8 mouse cellular contexts compared by ENCODE assay signal in the genomic region with DNA sequence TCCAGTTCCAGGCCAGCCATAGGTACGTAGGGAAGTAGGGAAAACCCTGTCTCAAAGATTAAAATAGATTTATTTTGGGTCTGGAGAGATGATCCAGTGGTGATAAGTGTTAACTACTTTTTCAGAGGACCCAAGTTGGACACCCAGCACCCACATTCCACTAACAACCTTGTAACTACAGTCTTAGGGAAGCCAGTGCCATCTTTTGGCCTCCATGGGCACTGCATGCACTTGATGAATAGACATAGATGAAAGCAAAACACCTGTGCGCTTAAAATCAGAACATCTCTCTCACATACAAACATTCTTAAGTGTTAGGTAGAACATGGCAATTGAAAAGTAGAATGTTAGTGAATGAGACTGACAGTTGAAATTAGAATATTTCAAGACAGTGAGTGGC. TPM values are rescaled to one million over a fixed set of nuclear protein-coding genes. Genes with fewer than 3 reads are reported as not detected.
DNase-seq lines count a peak whose midpoint lies in the region; ATAC-seq and TF ChIP-seq lines count a peak whose summit lies in the region.

No protein-coding gene starts in this region.

- TF ChIP-seq POLR2A in liver, adult 2 months (IDR thresholded peaks at IDR 0.05; ENCODE audit: extremely low read depth, insufficient read depth, low read length), result no peak

- peak; percentile 10 for DNase-seq in liver, adult 2 months (ENCODE audit: extremely low read depth, low read depth, low spot score)
- DNase-seq in liver, result no peak
- DNase-seq in T-cell, adult 2 months (ENCODE audit: low spot score), result peak; percentile 10
- no peak for DNase-seq in hindbrain, embryonic 10.5 days (ENCODE audit: low spot score)
- DNase-seq in liver, embryonic 14.5 days (ENCODE audit: low read depth in 3 of 3, low spot score in 3 of 3), result peak in 2 of 3 experiments; percentile 12 to 24
- no peak for DNase-seq in frontal cortex, postnatal 36 days (ENCODE audit: low spot score in 2 of 2)
- no peak for DNase-seq in adrenal gland, postnatal 4 days (ENCODE audit: low spot score in 2 of 2)
- no peak for DNase-seq in cerebellum, adult 11 months

- H3K4me1 ChIP-seq in liver, adult 2 months (ENCODE audit: control insufficient read depth, insufficient read depth, low read length), result peaks cover 14% of the 10 kb centered on the region
- H3K4me1 ChIP-seq in hindbrain, embryonic 10.5 days (replicated peaks), result peaks cover 24% of the 10 kb centered on the region
- H3K4me1 ChIP-seq in liver, embryonic 14.5 days (replicated peaks; ENCODE audit: control insufficient read depth in 2 of 2, insufficient read depth in 2 of 2, low read length in 1 of 2), result peaks cover 13% of the 10 kb centered on the region in 2 experiments

- H3K27ac ChIP-seq in liver, adult 2 months (replicated peaks; ENCODE audit: insufficient read depth, low read depth, low read length), result no peak overlapping the region
- no peak overlapping the region for H3K27ac ChIP-seq in hindbrain, embryonic 10.5 days
- no peak overlapping the region for H3K27ac ChIP-seq in liver, embryonic 14.5 days

- no peak overlapping the region for H3K9ac ChIP-seq in liver, adult 2 months (ENCODE audit: low read depth, low read length)
- no peak overlapping the region for H3K9ac ChIP-seq in liver, embryonic 14.5 days (replicated peaks)

- TF ChIP-seq CTCF in liver, adult 2 months (IDR thresholded peaks at IDR 0.05; ENCODE audit: low read depth, low read length), result 0 out of 2 replicates have a peak, but pooled peaks have one; percentile 8
- TF ChIP-seq CTCF in liver, embryonic 14.5 days (IDR thresholded peaks at IDR 0.05; ENCODE audit: low read depth), result peak; percentile 48

- H3K27me3 ChIP-seq in liver, adult 2 months (ENCODE audit: control insufficient read depth, insufficient read depth, low read length), result no peaks in the 10 kb centered on the region
- no peaks in the 10 kb centered on the region for H3K27me3 ChIP-seq in hindbrain, embryonic 10.5 days (ENCODE audit: insufficient read depth, poor library complexity, severe bottlenecking)
- H3K27me3 ChIP-seq in liver, embryonic 14.5 days (ENCODE audit: control insufficient read depth, insufficient read depth, low read length), result no peaks in the 10 kb centered on the region

- no peak overlapping the region for H3K4me3 ChIP-seq in liver, adult 2 months (ENCODE audit: insufficient read depth, low read depth, low read length)
- H3K4me3 ChIP-seq in hindbrain, embryonic 10.5 days, result peak overlapping the region; percentile 94
- peak overlapping the region in 1 of 2 experiments; percentile 83; a peak in 2 of 4 replicates for H3K4me3 ChIP-seq in liver, embryonic 14.5 days (ENCODE audit: insufficient read depth in 1 of 2, low read depth in 2 of 2, low read length in 2 of 2)

- H3K4me2 ChIP-seq in liver, embryonic 14.5 days (ENCODE audit: low read depth), result peak overlapping the region; percentile 96

- peaks cover 36% of the 10 kb centered on the region for H3K36me3 ChIP-seq in liver, adult 2 months (ENCODE audit: control insufficient read depth, insufficient read depth, low read length)
- H3K36me3 ChIP-seq in hindbrain, embryonic 10.5 days, result peaks cover 66% of the 10 kb centered on the region
- H3K36me3 ChIP-seq in liver, embryonic 14.5 days (replicated peaks; ENCODE audit: control insufficient read depth, insufficient read depth, low read depth), result peaks cover 42% of the 10 kb centered on the region

- no peak for TF ChIP-seq EP300 in liver, embryonic 14.5 days (IDR thresholded peaks at IDR 0.05; ENCODE audit: low read depth)

- ATAC-seq in liver, embryonic 14.5 days (ENCODE audit: insufficient read depth), result no peak

- H3K79me2 ChIP-seq in liver, adult 2 months (ENCODE audit: control insufficient read depth, insufficient read depth, low read length), result peaks cover 20% of the 10 kb centered on the region; the same call in 1 of the 2 replicates

- H3K9me3 ChIP-seq in hindbrain, embryonic 10.5 days, result no peaks in the 10 kb centered on the region
- no peaks in the 10 kb centered on the region for H3K9me3 ChIP-seq in liver, embryonic 14.5 days (ENCODE audit: control insufficient read depth, low read length)

- 99% methylated on average over 2 of the region's 2 CpGs for WGBS in liver, adult 2 months
- WGBS in hindbrain, embryonic 10.5 days, result 93% methylated on average over 2 of the region's 2 CpGs
- WGBS in liver, embryonic 14.5 days (ENCODE audit: insufficient replicate concordance), result 88% methylated on average over 2 of the region's 2 CpGs

RNA-seq across cellular contexts. Expression of a gene that starts 0.8 kb away (rescaled TPM):
- 445 and 641 TPM in 2 replicates for total RNA-seq in liver, adult 2 months (2014; rRNA removed)
- polyA plus RNA-seq in liver, adult 2 months (2012; rRNA removed), result 237 and 247 TPM in 2 replicates
- polyA plus RNA-seq in hindbrain, embryonic 10.5 days (2016; fragmentation: Nextera tagmentation; extraction: Ambion mirVana), result 464 and 481 TPM in 2 replicates
- 93.2 and 171 TPM in 2 replicates for polyA plus RNA-seq in liver, embryonic 14.5 days (2012; rRNA removed)
- 362 and 364 TPM in 2 replicates for polyA plus RNA-seq in liver, embryonic 14.5 days (2014; fragmentation: Nextera tagmentation; extraction: Ambion mirVana)
- 100 to 1,000 TPM; 328 to 331 TPM for total RNA-seq in adrenal gland, postnatal 4 days (2021)

RNA-seq across cellular contexts. Expression of a gene that starts 1.5 kb away (rescaled TPM):
- total RNA-seq in liver, adult 2 months (2014; rRNA removed), result 7.7 and 10.6 TPM in 2 replicates
- polyA plus RNA-seq in liver, adult 2 months (2012; rRNA removed), result 24.1 and 30.1 TPM in 2 replicates
- polyA plus RNA-seq in hindbrain, embryonic 10.5 days (2016; fragmentation: Nextera tagmentation; extraction: Ambion mirVana), result 133 and 172 TPM in 2 replicates
- 16.8 and 21.3 TPM in 2 replicates for polyA plus RNA-seq in liver, embryonic 14.5 days (2012; rRNA removed)
- 32.4 and 40.2 TPM in 2 replicates for polyA plus RNA-seq in liver, embryonic 14.5 days (2014; fragmentation: Nextera tagmentation; extraction: Ambion mirVana)
- total RNA-seq in adrenal gland, postnatal 4 days (2021), result 10 to 100 TPM; 74.0 to 76.3 TPM

RNA-seq across cellular contexts. Expression of a gene that starts 12.8 kb away (rescaled TPM):
- 0.37 and 0.67 TPM in 2 replicates for total RNA-seq in liver, adult 2 months (2014; rRNA removed)
- 0.21 and 0.34 TPM in 2 replicates for polyA plus RNA-seq in liver, adult 2 months (2012; rRNA removed)
- polyA plus RNA-seq in hindbrain, embryonic 10.5 days (2016; fragmentation: Nextera tagmentation; extraction: Ambion mirVana), result 1.8 and 2.4 TPM in 2 replicates
- 1.0 and 1.2 TPM in 2 replicates for polyA plus RNA-seq in liver, embryonic 14.5 days (2012; rRNA removed)
- 0.24 and 0.42 TPM in 2 replicates for polyA plus RNA-seq in liver, embryonic 14.5 days (2014; fragmentation: Nextera tagmentation; extraction: Ambion mirVana)
- total RNA-seq in adrenal gland, postnatal 4 days (2021), result 1 to 10 TPM; 1.7 to 2.0 TPM

RNA-seq across cellular contexts. Expression of a gene that starts 28.2 kb away (rescaled TPM):
- 0.40 and 0.55 TPM in 2 replicates for total RNA-seq in liver, adult 2 months (2014; rRNA removed)
- 0.39 and 0.54 TPM in 2 replicates for polyA plus RNA-seq in liver, adult 2 months (2012; rRNA removed)
- polyA plus RNA-seq in hindbrain, embryonic 10.5 days (2016; fragmentation: Nextera tagmentation; extraction: Ambion mirVana), result 0.65 and 0.80 TPM in 2 replicates
- polyA plus RNA-seq in liver, embryonic 14.5 days (2012; rRNA removed), result 3.0 and 4.1 TPM in 2 replicates
- polyA plus RNA-seq in liver, embryonic 14.5 days (2014; fragmentation: Nextera tagmentation; extraction: Ambion mirVana), result 3.0 and 3.1 TPM in 2 replicates
- 1 to 10 TPM in 1 of 2 experiments, under 1 TPM in 1; 0.78 to 1.0 TPM for total RNA-seq in adrenal gland, postnatal 4 days (2021)

RNA-seq across cellular contexts. Expression of a gene that starts 53.7 kb away (rescaled TPM):
- not detected in 2 replicates for total RNA-seq in liver, adult 2 months (2014; rRNA removed)
- polyA plus RNA-seq in liver, adult 2 months (2012; rRNA removed), result not detected in 2 replicates
- 1.9 and 8.9 TPM in 2 replicates for polyA plus RNA-seq in hindbrain, embryonic 10.5 days (2016; fragmentation: Nextera tagmentation; extraction: Ambion mirVana)
- polyA plus RNA-seq in liver, embryonic 14.5 days (2012; rRNA removed), result not detected in 2 replicates
- not detected in 2 replicates for polyA plus RNA-seq in liver, embryonic 14.5 days (2014; fragmentation: Nextera tagmentation; extraction: Ambion mirVana)
- not detected for total RNA-seq in adrenal gland, postnatal 4 days (2021)

Comparison
In these comparisons a context has a peak if more than half of its experiments do, and no peak if none do; other contexts are left out.
1. DNase-seq: peak in liver, adult 2 months (single experiment), T-cell, adult 2 months (single experiment) and liver, embryonic 14.5 days (2 of 3); none in liver (single experiment), hindbrain, embryonic 10.5 days (single experiment), frontal cortex, postnatal 36 days (0 of 2), adrenal gland, postnatal 4 days (0 of 2) and cerebellum, adult 11 months (single experiment).